Mouse (Mus musculus): ENCODE measurements at regions not wholly inside any gene's neighbourhood (a gene's known extent, or its start where the extent isn't known, plus 50 kb on each side); places are given as distances from the start of the nearest gene placed in this dataset.

DNA sequence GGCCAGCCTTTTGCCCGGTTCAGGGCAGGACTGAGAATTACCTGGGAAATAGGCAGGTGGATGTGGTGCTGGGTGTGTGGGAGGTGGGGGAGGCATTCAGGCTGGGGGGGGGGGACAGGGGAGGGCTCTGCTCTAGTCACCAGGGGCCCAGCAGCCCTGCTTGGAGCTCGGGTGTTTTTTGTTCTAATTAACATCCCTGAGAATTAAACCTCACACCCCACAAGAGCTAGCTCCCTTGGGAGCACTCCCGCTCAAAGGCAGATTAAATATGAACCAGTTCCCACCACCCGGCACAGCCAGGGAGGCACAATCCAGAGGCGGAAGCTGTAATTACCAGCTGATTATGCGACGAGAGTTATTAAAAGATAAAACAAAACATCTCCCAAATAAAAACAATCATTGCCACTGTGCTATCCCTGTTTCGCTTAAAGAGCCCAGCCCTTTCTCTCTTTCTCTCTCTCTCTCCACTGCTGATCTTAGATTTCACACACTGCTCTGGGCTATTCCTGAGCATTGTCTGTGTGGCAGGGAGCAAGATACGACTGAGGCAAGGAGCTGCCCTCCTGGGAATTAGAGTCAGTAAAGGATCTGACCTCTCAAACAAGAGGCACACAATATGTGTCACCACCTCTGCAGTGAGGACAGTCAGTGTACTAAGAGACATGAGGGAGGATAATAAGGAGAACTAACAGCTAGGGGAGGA is 397.0 kb downstream of the Matn1 start:
- no peaks in the 10 kb centered on the region for H3K36me3 ChIP-seq
- H3K4me2 ChIP-seq, result no peak overlapping the region
- H3K9ac ChIP-seq, result no peak overlapping the region
- no peaks in the 10 kb centered on the region for H3K9me3 ChIP-seq
- H3K27ac ChIP-seq (replicated peaks), result no peak overlapping the region
- H3K27me3 ChIP-seq (replicated peaks), result peaks cover 38% of the 10 kb centered on the region
- no peak for ATAC-seq (ENCODE audit: extremely low read depth, insufficient number of reproducible peaks, low FRiP score, low TSS enrichment)
- 28% methylated on average over 9 of the region's 9 CpGs for WGBS
- no peak overlapping the region for H3K4me3 ChIP-seq
- H3K4me1 ChIP-seq, result no peaks in the 10 kb centered on the region

DNA sequence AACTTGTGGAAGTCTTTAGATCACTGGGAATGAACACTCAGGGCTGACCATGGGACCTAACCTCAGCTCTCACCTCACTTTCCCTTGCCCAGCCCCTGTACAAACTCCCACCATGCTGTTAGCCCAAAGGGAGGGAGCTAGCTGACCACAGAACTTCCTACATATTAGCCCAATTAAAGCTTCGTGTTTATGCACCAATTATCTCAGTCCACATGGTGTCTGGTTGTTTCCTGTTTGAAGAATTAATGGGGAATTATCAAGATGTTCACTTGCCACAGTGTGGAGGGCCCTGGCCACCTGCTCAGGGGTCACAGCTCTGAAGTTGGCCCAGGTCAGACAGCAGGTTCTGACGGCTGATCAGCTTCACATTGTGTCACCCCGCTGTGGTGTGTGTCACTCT is 402.5 kb downstream of the Matn1 start:
- peaks cover 37% of the 10 kb centered on the region for H3K27me3 ChIP-seq (replicated peaks)
- no peak overlapping the region for H3K27ac ChIP-seq (replicated peaks)
- no peaks in the 10 kb centered on the region for H3K4me1 ChIP-seq
- no peak overlapping the region for H3K4me3 ChIP-seq
- no peak overlapping the region for H3K9ac ChIP-seq
- H3K36me3 ChIP-seq, result no peaks in the 10 kb centered on the region
- H3K9me3 ChIP-seq, result no peaks in the 10 kb centered on the region
- ATAC-seq (ENCODE audit: extremely low read depth, insufficient number of reproducible peaks, low FRiP score, low TSS enrichment), result no peak
- 63% methylated on average over 3 of the region's 3 CpGs for WGBS
- no peak overlapping the region for H3K4me2 ChIP-seq

DNA sequence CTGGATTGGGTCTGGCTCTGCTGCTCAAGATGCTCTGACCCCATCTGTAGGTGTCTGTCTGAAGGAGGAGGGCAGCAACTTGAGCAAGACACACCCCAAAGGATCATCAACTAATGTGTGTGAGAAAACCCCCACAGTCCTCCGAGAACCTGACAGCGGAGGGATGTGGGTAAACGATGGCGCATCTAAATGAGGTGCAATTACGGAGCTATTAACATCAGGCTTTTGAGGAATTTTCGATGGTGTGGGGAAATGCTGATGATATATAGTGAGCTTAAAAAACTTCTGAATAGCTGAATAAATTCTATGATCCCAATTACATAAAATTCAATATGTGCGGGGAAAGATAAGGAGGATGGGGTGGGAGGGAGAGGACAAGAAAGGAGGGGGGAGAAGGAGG is 406.1 kb downstream of the Matn1 start:
- WGBS, result 66% methylated on average over 7 of the region's 7 CpGs
- no peak for ATAC-seq (ENCODE audit: extremely low read depth, insufficient number of reproducible peaks, low FRiP score, low TSS enrichment)
- Histone ChIP-seq H3K27me3 (replicated peaks) (peaks cover 31% of the 10 kb centered on the region), H3K4me2 (no peak overlapping the region), H3K36me3 (no peaks in the 10 kb centered on the region), H3K4me3 (no peak overlapping the region), H3K9ac (no peak overlapping the region), H3K9me3 (no peaks in the 10 kb centered on the region), H3K4me1 (no peaks in the 10 kb centered on the region), H3K27ac (replicated peaks) (no peak overlapping the region)

DNA sequence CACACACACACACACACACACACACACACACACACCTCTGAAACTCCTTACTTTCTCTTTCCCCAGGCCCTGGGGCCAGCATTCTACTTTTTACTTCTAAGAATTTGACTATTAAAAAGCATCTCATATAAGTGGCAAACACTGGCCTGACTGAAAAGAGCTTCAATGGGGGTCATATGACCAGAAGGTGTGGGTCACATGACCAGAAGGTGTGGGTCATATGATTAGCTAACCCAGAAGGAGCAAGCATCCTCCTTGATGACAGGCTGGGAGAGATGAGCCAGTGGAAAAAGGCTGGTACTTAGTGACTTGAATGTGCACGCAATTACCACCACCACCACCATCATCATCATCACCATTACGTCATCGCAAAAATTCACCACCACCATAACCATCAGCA is 410.7 kb downstream of the Matn1 start:
- ATAC-seq (ENCODE audit: extremely low read depth, insufficient number of reproducible peaks, low FRiP score, low TSS enrichment), result no peak
- Histone ChIP-seq H3K4me1 (peaks cover 4% of the 10 kb centered on the region; the same call in 1 of the 2 replicates), H3K27ac (replicated peaks) (no peak overlapping the region), H3K9ac (no peak overlapping the region), H3K36me3 (no peaks in the 10 kb centered on the region), H3K4me2 (no peak overlapping the region), H3K27me3 (replicated peaks) (peaks cover 20% of the 10 kb centered on the region), H3K4me3 (no peak overlapping the region), H3K9me3 (no peaks in the 10 kb centered on the region)
- WGBS, result 88% methylated on average over 3 of the region's 3 CpGs

DNA sequence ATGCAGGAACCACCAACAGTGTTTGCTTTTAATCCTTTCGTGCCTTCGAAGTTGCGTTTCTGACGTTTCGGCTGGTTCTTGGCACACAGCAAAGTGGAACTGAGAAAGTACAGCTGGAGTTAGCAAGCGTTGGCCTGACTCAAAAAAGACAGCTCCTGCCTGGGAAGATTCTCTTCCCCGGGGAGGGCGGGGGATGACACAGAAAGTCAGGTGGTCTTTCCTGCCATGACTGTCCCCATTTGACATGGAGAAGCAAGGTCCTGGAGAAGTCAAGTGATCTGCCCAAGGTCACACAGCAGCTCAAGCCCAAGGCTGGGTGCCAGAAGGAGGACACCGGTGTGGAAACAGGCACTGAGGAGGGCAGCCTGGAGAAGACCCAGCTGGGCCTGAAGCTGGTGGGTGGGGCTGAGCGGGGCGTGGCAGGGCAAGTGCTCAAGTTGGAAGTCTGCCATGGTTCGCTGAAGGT is 411.4 kb downstream of the Matn1 start:
- no peak overlapping the region for H3K9ac ChIP-seq
- no peak overlapping the region for H3K27ac ChIP-seq (replicated peaks)
- ATAC-seq (ENCODE audit: extremely low read depth, insufficient number of reproducible peaks, low FRiP score, low TSS enrichment), result no peak
- WGBS, result 79% methylated on average over 12 of the region's 12 CpGs
- H3K4me3 ChIP-seq, result no peak overlapping the region
- H3K4me2 ChIP-seq, result no peak overlapping the region
- H3K9me3 ChIP-seq, result no peaks in the 10 kb centered on the region
- peaks cover 4% of the 10 kb centered on the region; the same call in 1 of the 2 replicates for H3K4me1 ChIP-seq
- peaks cover 19% of the 10 kb centered on the region for H3K27me3 ChIP-seq (replicated peaks)
- no peaks in the 10 kb centered on the region for H3K36me3 ChIP-seq

DNA sequence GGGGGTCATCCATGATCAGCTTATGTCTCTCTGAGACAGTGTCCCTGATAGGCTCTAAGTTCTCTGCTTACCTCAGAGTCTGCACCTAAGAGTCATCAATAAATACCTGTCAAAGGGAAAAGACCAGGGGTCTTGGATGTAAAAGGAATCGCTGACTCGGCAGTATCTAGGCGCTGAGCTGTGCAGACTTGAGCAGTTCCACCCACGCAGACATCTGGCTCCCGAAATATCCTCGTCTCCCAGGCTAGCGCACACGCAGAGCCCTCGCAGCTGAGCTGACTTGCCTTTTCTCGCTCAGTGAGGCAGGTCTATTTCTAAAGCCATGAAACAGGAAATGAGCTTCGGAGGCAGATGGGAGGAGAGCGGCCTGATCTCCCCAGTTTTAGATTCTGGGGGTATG is 412.1 kb downstream of the Matn1 start:
- no peaks in the 10 kb centered on the region for H3K36me3 ChIP-seq
- H3K4me1 ChIP-seq, result peaks cover 4% of the 10 kb centered on the region; the same call in 1 of the 2 replicates
- no peaks in the 10 kb centered on the region for H3K9me3 ChIP-seq
- 67% methylated on average over 12 of the region's 12 CpGs for WGBS
- H3K27ac ChIP-seq (replicated peaks), result no peak overlapping the region
- no peak for ATAC-seq (ENCODE audit: extremely low read depth, insufficient number of reproducible peaks, low FRiP score, low TSS enrichment)
- peaks cover 12% of the 10 kb centered on the region for H3K27me3 ChIP-seq (replicated peaks)
- H3K4me3 ChIP-seq, result no peak overlapping the region
- no peak overlapping the region for H3K4me2 ChIP-seq
- H3K9ac ChIP-seq, result no peak overlapping the region

DNA sequence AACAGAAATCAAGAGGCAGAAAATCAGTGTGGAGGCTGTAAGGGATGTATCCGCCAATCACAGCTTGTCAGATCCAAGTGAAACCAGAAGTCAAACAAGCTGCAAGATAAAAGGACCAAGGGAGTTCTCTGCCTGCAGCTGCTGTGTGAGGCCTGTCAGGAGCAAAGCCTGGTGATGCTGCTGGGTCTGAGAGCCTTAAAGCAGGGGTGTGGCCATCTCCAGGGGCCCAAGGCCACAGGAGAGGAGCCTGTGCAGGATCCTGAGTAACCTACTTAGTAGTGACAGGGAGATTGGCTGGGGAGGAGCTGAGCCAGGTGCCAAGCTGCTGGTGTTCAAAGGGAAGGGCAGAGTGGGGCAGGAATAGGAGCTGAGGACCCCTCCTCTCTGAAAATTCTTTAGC is 418.8 kb downstream of the Matn1 start:
- no peak for ATAC-seq (ENCODE audit: extremely low read depth, insufficient number of reproducible peaks, low FRiP score, low TSS enrichment)
- no peak overlapping the region for H3K4me2 ChIP-seq
- no peaks in the 10 kb centered on the region for H3K36me3 ChIP-seq
- H3K27ac ChIP-seq (replicated peaks), result no peak overlapping the region
- no peak overlapping the region for H3K4me3 ChIP-seq
- WGBS, result 42% methylated on average over 1 of the region's 1 CpGs
- 0 out of 2 replicates have a peak overlapping the region, but pooled peaks have one; percentile 28 for H3K9ac ChIP-seq
- peaks cover 3% of the 10 kb centered on the region; the same call in 1 of the 2 replicates for H3K27me3 ChIP-seq (replicated peaks)
- peaks cover 4% of the 10 kb centered on the region; the same call in 1 of the 2 replicates for H3K4me1 ChIP-seq
- no peaks in the 10 kb centered on the region for H3K9me3 ChIP-seq

DNA sequence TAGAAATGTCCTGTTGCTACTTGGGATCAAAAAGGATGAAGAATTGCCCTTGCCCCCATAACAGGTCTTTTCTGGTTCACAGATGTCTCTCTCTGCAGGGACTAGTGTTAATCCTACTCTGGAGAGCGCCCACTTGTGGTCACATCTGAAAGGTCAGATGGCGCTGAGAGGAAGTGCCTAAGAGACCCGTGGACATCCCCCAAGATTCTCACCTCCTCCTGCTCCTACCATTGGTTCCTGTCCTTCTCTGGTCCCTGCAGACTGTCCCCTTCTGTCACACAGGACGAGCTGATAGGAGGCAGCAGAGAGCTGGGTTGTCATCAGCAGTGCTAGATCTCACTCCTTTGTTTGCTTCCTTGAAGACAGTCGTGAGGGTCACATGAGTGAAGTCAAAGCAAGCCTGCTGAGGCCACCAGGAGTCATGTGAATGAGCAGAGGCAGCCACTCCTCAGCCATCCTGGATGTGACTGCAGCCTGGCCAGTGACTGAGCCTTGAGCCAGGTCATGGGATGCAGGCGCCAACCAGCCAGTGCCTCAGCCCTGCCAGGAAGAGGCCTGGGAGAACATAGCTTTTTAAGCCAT is 420.6 kb downstream of the Matn1 start:
- no peak overlapping the region for H3K27ac ChIP-seq (replicated peaks)
- no peaks in the 10 kb centered on the region for H3K36me3 ChIP-seq
- H3K4me1 ChIP-seq, result 0 out of 2 replicates have a peak, but pooled peaks cover 2% of the 10 kb centered on the region
- 24% methylated on average over 6 of the region's 6 CpGs for WGBS
- no peak overlapping the region for H3K4me2 ChIP-seq
- H3K4me3 ChIP-seq, result no peak overlapping the region
- H3K27me3 ChIP-seq (replicated peaks), result peaks cover 3% of the 10 kb centered on the region; the same call in 1 of the 2 replicates
- no peak for ATAC-seq (ENCODE audit: extremely low read depth, insufficient number of reproducible peaks, low FRiP score, low TSS enrichment)
- H3K9ac ChIP-seq, result no peak overlapping the region
- no peaks in the 10 kb centered on the region for H3K9me3 ChIP-seq

DNA sequence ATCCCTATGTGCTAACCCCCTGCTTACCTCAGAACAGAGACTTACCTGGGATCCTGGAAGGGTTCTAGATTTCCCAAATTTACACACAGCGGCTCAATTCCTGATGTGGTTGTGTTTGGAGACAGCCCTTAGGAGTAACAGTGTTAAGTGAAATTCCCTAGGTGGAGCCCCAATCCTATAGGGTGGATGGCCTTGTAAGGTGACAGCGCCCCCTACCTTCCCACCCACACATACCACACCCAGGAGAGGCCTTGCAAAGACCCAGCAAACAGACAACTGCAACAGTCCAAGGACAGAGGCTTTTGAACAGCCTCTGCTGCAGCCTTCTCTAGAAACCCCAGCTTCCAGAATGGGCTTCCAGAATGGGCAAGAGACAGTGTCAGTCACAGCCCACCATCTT is 421.8 kb downstream of the Matn1 start:
- WGBS, result 75% methylated on average over 2 of the region's 2 CpGs
- no peaks in the 10 kb centered on the region for H3K9me3 ChIP-seq
- H3K4me3 ChIP-seq, result no peak overlapping the region
- H3K4me2 ChIP-seq, result no peak overlapping the region
- H3K27ac ChIP-seq (replicated peaks), result no peak overlapping the region
- no peak overlapping the region for H3K9ac ChIP-seq
- no peak for ATAC-seq (ENCODE audit: extremely low read depth, insufficient number of reproducible peaks, low FRiP score, low TSS enrichment)
- peaks cover 8% of the 10 kb centered on the region; the same call in 1 of the 2 replicates for H3K4me1 ChIP-seq
- H3K36me3 ChIP-seq, result no peaks in the 10 kb centered on the region
- peaks cover 3% of the 10 kb centered on the region; the same call in 1 of the 2 replicates for H3K27me3 ChIP-seq (replicated peaks)

DNA sequence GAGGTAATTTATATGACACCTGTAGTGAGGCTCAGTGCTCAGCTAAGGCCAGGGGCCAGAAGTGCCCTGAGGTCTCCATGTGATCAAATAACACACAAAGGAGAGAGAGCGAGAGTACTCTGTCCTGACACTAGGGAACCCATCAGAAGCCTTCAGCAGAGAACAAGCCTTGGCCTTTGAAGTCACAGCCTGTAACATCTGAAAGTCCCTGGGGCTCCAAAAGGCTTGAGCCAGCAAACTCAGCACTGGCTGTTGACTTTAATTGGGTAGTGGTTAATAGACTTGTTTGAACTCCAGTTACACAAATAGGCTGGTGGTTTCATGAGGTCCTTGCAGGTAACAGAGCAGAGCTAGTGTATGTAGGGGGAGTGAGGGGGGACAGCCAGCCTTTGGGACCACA is 422.5 kb downstream of the Matn1 start:
- WGBS, result 88% methylated on average over 1 of the region's 1 CpGs
- peaks cover 10% of the 10 kb centered on the region for H3K4me1 ChIP-seq
- no peak overlapping the region for H3K4me3 ChIP-seq
- H3K9ac ChIP-seq, result no peak overlapping the region
- ATAC-seq (ENCODE audit: extremely low read depth, insufficient number of reproducible peaks, low FRiP score, low TSS enrichment), result no peak
- H3K36me3 ChIP-seq, result no peaks in the 10 kb centered on the region
- H3K4me2 ChIP-seq, result no peak overlapping the region
- H3K9me3 ChIP-seq, result no peaks in the 10 kb centered on the region
- H3K27me3 ChIP-seq (replicated peaks), result peaks cover 3% of the 10 kb centered on the region; the same call in 1 of the 2 replicates
- H3K27ac ChIP-seq (replicated peaks), result no peak overlapping the region

DNA sequence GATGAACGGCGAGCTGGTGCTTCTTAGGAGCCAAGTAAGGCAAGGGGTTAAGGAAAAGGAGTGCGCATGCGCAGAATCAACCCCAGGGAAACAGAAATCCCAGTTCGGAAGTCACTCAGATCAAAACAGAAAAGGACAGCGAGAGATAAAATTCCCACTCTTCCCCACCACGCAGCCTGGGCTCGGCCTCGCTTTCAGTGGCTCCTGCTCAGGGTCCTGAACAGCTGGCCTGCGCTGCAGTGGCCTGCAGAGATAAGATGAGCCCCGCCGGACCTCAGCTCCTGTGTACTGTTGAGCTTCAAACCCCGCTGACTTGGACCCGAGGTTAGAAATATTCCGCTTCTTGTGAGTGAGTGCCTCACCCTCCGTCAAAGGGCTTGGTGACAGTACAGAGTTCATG is 428.3 kb downstream of the Matn1 start:
- Histone ChIP-seq H3K27ac (replicated peaks) (no peak overlapping the region), H3K27me3 (replicated peaks) (peaks cover 4% of the 10 kb centered on the region; the same call in 1 of the 2 replicates), H3K9me3 (no peaks in the 10 kb centered on the region), H3K4me1 (peaks cover 34% of the 10 kb centered on the region), H3K9ac (peak overlapping the region; percentile 15; the same call in 1 of the 2 replicates), H3K4me3 (0 out of 2 replicates have a peak overlapping the region, but pooled peaks have one; percentile 10), H3K36me3 (no peaks in the 10 kb centered on the region), H3K4me2 (peak overlapping the region; percentile 50)
- WGBS, result 24% methylated on average over 16 of the region's 16 CpGs
- no peak for ATAC-seq (ENCODE audit: extremely low read depth, insufficient number of reproducible peaks, low FRiP score, low TSS enrichment)
